Mouse (Mus musculus) spleen, postnatal 4 days (tissue): Measurements from ENCODE around the gene Nodal.

ENCODE experiments used
- DNase-seq, 2 experiments: peaks; one replicate each; pipeline ENCODE4 v3.0.0; 2022; ENCODE audit warnings: low spot score in 2 of 2

Nodal gene

GRCm38 (mm10) chr10:61398125-61398524 is 19.6 kb upstream of the Nodal start:
- DNase-seq, result no peak

DNA sequence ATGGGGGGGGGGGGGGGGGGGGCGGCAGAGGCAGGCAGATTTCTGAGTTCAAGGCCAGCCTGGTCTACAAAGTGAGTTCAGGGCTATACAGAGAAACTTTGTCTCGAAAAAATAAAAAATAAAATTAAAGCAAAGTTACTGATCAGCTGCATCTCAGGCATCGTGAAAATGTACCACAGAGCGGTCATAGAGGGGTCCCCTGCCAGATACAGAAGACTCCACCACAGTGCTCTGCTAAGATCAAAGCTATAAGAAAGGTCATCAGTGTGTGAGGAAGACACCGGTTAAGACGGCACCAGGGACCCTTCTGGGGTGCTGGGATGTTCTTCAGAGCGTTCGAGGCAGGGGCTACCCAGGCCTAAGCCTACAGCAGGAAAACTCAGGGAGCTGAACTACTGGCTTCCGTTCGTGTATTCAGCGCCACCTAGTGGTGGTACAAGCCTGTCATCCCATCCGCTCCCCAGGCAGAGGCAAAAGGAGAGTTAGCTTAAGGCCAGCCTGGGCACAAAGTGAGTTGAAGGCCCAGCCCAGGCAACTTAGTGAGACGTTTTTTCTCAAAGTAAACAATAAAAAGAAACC is 18.5 kb upstream of the Nodal start:
- DNase-seq, result peak; percentile 45 to 82

DNA sequence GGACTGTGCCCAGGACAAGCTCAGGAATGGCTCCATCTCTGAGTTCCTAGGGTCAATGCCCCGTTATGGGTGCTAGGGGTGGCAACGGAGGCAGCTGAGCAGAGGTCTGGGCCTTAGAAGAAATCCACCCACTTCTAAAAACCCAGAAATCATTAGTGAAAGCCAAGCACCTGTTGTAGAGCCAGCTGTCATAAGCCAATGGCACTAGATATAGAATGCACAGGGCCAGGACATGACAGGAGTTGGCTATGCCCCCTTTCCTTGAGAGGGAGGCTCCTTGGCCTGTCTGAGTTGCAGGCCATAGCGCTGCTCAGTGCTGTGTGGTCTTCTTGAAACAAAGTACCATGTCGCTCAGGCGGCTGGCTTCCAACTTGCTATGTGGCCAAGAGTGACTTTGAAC is 17.4 kb upstream of the Nodal start:
- no peak for DNase-seq

GRCm38 (mm10) chr10:61402480-61402879 is 15.3 kb upstream of the Nodal start:
- no peak for DNase-seq

GRCm38 (mm10) chr10:61402911-61403310 is 14.9 kb upstream of the Nodal start:
- no peak for DNase-seq

GRCm38 (mm10) chr10:61405958-61406357 is 11.8 kb upstream of the Nodal start:
- DNase-seq, result no peak

DNA sequence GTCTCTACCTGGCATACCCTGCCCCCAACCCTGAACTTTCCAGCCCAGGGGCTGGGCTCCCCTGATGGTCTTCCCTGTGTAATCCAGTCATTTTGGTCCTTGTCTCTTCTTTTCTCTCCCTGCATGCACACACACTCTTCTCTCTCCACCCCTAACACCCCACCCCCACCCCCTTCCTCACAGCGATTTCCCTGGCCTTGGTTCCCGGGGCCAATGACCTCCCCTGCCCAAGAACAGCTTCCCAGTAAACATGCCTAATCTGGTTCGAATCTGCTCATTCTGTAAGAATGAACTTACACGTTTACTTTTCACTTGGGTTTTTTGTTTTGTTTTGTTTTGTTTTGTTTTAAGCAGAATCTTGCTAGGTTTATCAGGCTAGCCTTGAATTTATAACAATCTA is 8.0 kb upstream of the Nodal start:
- no peak for DNase-seq

DNA sequence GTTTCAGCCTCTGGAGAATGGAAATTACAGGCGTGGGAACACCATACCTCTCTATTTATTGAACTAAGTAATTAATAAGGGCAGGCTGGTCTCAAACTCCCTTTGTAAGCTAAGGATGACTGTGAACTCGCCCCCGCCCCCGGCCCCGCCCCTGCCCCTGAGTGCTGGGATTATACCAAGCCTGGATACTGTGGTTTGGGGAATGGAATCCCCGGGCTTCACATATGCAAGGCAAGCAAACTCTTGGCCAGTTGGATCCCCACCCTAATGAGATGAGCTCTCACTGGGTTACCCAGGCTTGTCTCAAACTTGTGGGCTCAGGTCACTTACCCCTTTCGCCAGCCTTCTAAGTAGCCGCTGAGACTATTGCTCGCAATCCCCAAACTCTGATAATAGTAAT is 7.6 kb upstream of the Nodal start:
- no peak for DNase-seq

DNA sequence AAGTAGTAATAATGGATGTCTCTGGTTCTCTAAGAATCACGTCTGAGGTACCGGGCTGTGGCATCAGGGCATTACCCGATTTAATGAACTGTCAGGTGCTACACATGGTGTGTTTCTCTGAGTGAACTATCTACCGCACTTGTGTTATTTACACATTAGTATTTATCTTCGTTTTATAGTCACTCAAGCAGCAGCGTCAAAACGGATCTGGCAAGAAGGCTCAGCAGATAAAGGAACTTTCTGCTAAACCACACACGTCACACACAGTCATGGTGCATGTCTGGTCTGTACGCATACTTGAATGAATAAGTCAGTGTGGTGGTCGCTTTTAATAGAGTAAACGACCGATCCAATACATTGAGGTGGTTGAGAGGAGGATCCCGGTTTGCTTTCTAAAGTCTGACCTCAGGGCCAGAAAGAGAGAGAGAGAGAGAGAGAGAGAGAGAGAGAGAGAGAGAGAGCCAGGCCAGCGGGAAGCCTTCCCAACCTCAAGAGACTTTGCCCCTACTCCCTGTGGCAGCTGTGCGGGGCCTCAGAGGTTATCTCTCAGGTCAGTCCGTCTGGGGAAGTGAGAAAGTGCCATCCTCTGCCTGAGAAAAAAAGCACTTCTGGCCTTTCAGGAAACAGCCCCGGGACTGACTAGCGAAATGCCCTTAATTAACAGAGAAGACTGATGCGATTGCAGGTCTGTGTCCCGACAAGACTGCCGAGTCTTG is 4.7 kb upstream of the Nodal start:
- DNase-seq, result peak; percentile 47 to 69

DNA sequence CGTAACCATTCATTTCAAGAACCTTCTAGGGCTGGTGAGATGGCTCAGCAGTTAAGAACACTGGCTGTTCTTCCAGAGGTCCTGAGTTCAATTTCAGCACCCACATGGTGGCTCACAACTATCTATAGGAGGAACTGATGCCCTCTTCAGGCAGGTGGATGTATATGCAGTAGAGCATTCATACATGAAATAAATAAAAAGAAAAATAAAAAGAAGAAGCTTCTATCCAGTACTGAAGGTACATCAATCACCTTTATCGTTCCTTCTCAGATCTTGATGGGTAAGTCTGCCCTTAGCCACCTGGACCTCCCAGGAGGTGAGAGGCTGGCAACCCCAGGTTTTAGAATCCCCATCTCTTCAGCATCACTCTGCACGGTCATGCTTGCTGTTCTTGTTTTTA is 2.5 kb upstream of the Nodal start:
- DNase-seq, result no peak

GRCm38 (mm10) chr10:61415890-61416289 is 1.9 kb upstream of the Nodal start:
- no peak for DNase-seq

DNA sequence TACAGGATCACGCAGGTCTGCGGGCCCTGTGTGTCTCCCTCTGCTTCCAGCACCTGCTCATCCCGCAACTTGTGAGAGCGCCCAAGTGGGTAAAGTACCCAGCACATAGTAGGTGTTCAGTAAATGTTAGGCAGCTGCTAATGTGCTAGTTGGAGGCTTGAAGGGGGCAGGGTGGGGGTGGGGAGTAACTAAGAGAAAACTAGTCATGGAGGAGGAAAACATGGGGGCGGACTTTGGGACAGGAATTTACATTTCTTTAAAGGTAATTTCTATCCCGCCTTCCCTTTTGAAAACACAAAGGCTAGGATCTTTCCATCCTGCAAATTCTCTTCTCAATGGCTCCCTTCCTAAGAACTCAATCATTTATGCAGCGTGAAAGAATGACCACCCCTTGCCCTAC is 1.2 kb upstream of the Nodal start:
- DNase-seq, result no peak

DNA sequence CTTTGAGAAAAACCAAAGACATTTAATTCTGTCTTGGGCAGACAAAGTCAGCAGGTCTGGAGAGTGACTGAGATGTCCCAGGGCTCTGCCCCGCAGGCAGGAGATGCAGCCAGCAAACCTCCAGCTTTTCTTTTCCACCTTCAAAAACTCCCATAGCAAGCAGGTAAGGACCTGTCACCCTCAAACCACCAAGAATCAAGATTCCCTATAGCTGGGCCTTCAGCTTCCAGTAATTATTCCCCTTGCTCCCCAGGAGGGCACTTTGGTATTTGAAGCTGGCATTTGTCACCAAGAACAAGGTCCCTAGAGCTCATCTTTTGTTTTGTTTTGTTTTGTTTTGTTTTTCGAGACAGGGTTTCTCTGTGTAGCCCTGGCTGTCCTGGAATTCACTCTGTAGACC is 726 bp upstream of the Nodal start:
- DNase-seq, result no peak

DNA sequence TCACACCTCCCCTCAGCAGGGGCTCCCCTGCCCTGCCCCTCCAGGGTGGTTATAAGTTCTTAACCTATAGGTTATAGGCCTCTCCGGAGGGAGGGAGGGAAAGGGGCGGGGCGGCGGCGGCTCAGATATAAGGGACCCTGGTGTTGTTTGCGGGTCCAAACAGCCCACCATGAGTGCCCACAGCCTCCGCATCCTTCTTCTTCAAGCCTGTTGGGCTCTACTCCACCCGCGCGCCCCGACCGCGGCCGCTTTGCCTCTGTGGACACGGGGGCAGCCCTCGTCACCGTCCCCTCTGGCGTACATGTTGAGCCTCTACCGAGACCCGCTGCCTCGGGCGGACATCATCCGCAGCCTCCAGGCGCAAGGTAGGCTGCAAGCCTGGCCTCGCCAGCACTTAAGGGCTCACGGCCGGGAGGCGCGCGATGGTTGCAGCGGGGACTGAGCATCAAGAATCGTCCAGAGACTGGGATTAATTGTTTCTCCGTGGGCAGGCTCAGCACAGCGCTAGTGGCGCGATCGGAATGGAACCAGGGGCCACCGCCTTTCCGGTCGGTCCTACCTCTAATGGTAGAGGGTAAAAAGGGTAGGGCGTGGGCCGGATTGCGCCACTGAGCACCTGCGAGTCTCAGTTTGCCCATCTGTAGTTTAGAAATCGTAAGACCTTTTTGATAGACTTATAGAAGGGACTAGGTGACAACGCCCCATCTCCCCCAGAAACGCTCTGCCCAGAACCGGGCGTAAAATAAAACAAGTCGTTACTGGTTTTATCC is 544 bp downstream of the Nodal start:
- no peak for DNase-seq

GRCm38 (mm10) chr10:61419146-61419545 is 1.4 kb downstream of the Nodal start:
- no peak for DNase-seq

- DNase-seq, result no peak
Observed at GRCm38 (mm10) chr10:61420011-61420410, 2.2 kb downstream of the Nodal start.

DNA sequence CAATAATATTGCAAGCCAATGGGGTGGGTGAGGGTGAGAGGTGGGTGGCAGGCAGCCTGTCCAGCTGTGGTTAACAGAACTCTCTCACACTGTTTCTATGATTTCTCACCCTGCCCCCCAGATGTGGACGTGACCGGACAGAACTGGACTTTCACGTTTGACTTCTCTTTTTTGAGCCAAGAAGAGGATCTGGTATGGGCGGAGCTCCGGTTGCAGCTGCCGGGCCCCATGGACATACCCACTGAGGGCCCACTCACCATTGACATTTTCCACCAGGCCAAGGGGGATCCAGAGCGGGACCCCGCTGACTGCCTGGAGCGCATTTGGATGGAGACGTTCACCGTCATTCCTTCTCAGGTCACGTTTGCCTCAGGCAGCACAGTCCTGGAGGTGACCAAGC is 5.1 kb downstream of the Nodal start:
- DNase-seq, result no peak

DNA sequence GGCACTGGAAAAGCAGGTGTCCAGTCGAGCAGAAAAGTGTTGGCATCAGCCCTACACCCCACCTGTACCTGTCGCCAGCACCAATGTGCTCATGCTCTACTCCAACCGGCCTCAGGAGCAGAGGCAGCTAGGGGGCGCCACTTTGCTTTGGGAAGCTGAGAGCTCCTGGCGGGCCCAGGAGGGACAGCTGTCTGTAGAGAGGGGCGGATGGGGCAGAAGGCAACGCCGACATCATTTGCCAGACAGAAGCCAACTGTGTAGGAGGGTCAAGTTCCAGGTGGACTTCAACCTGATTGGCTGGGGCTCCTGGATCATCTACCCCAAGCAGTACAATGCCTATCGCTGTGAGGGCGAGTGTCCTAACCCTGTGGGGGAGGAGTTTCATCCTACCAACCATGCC is 5.5 kb downstream of the Nodal start:
- DNase-seq, result peak; percentile 45 to 79

DNA sequence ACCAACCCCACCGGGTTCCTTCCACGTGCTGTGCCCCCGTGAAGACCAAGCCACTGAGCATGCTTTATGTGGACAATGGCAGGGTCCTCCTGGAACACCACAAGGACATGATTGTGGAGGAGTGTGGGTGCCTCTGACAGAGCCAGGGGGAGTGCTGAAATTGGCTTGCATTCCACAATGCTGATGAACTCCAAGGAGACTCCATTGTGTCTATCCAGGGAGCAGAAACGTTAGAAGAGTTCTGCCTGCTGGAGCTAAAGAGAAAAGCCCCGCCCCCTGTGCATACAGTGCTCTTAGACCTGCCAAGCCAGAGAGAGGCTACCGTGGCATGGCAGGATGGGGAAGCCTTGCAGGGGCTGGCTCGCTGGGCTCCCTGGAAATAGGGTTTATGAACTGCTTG is 6.7 kb downstream of the Nodal start:
- no peak for DNase-seq

DNA sequence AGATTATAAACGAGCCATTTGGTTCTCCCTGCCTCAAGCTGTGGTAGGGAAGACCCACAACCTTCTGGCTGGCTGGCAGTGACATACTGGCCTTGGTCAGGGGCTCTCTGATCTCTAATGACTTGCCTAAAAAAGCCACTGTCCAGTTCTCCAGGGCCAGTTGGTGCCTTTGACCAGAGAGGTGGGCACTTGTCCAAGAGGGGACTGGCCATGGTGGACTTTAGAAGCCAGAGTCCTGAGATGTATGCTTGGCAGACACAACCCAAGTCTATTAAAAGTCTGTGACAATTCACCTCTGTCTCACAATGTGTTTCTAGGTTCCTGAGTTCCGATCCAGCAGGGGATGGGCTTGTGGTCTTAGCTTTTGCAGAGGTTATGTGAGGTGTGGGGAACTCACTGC is 7.3 kb downstream of the Nodal start:
- no peak for DNase-seq

DNA sequence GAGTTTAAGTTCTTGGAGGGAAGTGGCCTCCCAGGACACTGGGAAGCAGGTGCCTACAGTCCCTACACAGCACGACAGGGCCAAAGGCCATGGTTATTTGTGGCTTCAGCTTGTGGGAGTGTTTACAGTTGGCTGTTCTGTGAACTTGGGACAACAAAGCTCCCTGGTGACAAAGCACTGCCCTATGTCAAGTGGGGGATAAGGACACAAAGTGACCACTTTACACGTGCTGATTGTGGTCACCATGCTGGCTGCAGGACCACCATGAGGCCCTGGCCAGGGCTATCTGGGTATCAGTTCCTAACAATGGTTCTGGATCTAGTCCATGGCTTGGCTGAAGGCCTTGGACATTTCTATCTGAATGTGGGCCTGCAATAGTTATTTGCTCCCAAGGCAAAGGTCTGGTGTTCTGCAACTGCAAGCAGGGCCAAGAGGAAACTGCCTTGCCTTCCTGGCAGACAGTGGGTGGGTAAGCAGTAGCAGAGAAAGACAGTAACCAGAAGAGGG is 8.5 kb downstream of the Nodal start:
- no peak for DNase-seq

DNA sequence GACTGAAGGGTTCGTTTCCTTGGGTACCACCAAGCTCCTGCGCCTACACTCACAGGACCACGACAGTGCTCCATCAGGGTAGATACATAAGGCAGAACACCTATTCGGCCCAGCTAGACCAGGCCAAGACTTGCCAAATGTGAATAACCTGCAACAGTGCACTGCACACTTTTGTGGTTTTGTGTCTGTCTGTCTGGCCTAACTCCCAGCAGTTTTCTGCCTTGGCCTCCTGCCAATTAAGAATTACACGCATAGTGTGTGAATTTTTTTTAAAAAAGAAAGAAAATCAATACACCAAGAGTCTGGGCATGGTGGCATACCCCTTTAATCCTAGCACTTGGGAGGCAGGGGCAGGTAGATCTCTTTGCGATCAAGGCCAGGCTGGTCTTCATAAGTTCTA is 10.2 kb downstream of the Nodal start:
- no peak for DNase-seq

GRCm38 (mm10) chr10:61428416-61428815 is 10.6 kb downstream of the Nodal start:
- no peak for DNase-seq
